In the genomic region with DNA sequence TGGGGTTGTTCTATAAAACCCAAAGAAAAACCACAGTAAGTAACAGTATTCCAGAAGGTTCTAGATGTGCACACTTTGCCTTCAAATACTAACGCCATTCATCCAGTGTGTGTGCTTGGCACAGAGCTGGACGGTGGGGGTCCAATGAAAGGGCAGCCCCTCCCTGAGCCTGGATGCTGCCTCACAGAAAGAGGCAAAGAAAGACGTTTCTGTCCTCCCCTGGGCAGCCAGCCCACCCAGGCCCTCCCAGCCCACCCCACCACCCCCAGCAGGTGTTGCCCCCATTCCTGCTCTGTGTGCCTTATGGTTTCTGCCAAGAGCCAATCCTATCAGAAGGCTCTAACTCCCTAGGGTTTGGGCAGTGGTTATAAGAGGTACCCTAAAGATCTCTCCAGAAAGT, we compare ENCODE assay signal across 10 mouse cellular contexts. TPM values are rescaled to one million over a fixed set of nuclear protein-coding genes. Genes with fewer than 3 reads are reported as not detected.
DNase-seq lines count a peak whose midpoint lies in the region; ATAC-seq and TF ChIP-seq lines count a peak whose summit lies in the region.
"Had no signal": no experiment of that assay in that cellular context is flagged by ENCODE, and none has a peak within 500 bp of the region (broad histone marks: within the 10 kb centered on the region; RNA-seq: fewer than 3 reads in every experiment).

No protein-coding gene starts in this region.

- H3K9ac ChIP-seq in hindbrain, embryonic 15.5 days = no peak overlapping the region
- no peak overlapping the region for H3K9ac ChIP-seq in hindbrain, embryonic 11.5 days (ENCODE audit: low read depth, low read length)
- no peak overlapping the region for H3K9ac ChIP-seq in hindbrain, postnatal 0 days (replicated peaks; ENCODE audit: low read length)
- H3K9ac ChIP-seq in stomach, postnatal 0 days (ENCODE audit: low read length) = peak overlapping the region; percentile 83
- H3K9ac ChIP-seq: liver, embryonic 14.5 days had no signal

- no peak for DNase-seq in hindbrain, embryonic 11.5 days (ENCODE audit: low spot score)
- DNase-seq in right cerebral cortex, postnatal 10 days (ENCODE audit: low spot score in 2 of 2) = peak; percentile 58 to 67
- DNase-seq in right cerebral cortex, adult 2 months (ENCODE audit: low spot score in 2 of 2) = no peak
- DNase-seq in hindbrain, postnatal 0 days (ENCODE audit: low spot score) = peak; percentile 63
- DNase-seq in stomach, postnatal 0 days (ENCODE audit: low spot score) = no peak
- no peak for DNase-seq in spleen, adult 12 weeks (ENCODE audit: low spot score)
- DNase-seq: adrenal gland, postnatal 36 days; embryo, embryonic 11 days had no signal

- no peaks in the 10 kb centered on the region for H3K9me3 ChIP-seq in hindbrain, embryonic 15.5 days
- H3K9me3 ChIP-seq in hindbrain, embryonic 11.5 days (ENCODE audit: control insufficient read depth, low read length) = no peaks in the 10 kb centered on the region
- H3K9me3 ChIP-seq in hindbrain, postnatal 0 days (ENCODE audit: low read length) = no peaks in the 10 kb centered on the region
- no peaks in the 10 kb centered on the region for H3K9me3 ChIP-seq in stomach, postnatal 0 days (ENCODE audit: control insufficient read depth, low read length)

- ATAC-seq in hindbrain, embryonic 15.5 days (ENCODE audit: low FRiP score, low read depth) = peak; percentile 44; the same call in 1 of the 2 replicates
- no peak for ATAC-seq in hindbrain, embryonic 11.5 days (ENCODE audit: low FRiP score)
- peak; percentile 60; the same call in 1 of the 2 replicates for ATAC-seq in hindbrain, postnatal 0 days
- ATAC-seq in stomach, postnatal 0 days (ENCODE audit: low FRiP score, low TSS enrichment) = no peak

- no peak for TF ChIP-seq CTCF in hindbrain, postnatal 0 days (IDR thresholded peaks at IDR 0.05; ENCODE audit: low read depth)
- TF ChIP-seq CTCF in stomach, postnatal 0 days (IDR thresholded peaks at IDR 0.05; ENCODE audit: low read depth) = no peak

- H3K27ac ChIP-seq in hindbrain, embryonic 15.5 days (replicated peaks) = peak overlapping the region; percentile 77
- H3K27ac ChIP-seq in hindbrain, embryonic 11.5 days (ENCODE audit: low read depth, low read length) = no peak overlapping the region
- peak overlapping the region; percentile 87 for H3K27ac ChIP-seq in hindbrain, postnatal 0 days
- peak overlapping the region; percentile 99 for H3K27ac ChIP-seq in stomach, postnatal 0 days (replicated peaks)
- H3K27ac ChIP-seq: liver, embryonic 14.5 days had no signal

- 29% methylated on average over 3 of the region's 3 CpGs for WGBS in hindbrain, embryonic 15.5 days
- 45% methylated on average over 3 of the region's 3 CpGs for WGBS in hindbrain, embryonic 11.5 days
- 11% methylated on average over 3 of the region's 3 CpGs for WGBS in hindbrain, postnatal 0 days
- 34% methylated on average over 3 of the region's 3 CpGs for WGBS in stomach, postnatal 0 days

- H3K4me2 ChIP-seq in hindbrain, embryonic 15.5 days = no peak overlapping the region
- H3K4me2 ChIP-seq in hindbrain, embryonic 11.5 days (replicated peaks; ENCODE audit: low read depth, low read length) = no peak overlapping the region
- H3K4me2 ChIP-seq in hindbrain, postnatal 0 days (ENCODE audit: low read depth, low read length) = no peak overlapping the region
- H3K4me2 ChIP-seq in stomach, postnatal 0 days (replicated peaks; ENCODE audit: low read depth) = peak overlapping the region; percentile 91; the same call in 1 of the 2 replicates

- no peaks in the 10 kb centered on the region for H3K36me3 ChIP-seq in hindbrain, embryonic 15.5 days
- no peaks in the 10 kb centered on the region for H3K36me3 ChIP-seq in hindbrain, embryonic 11.5 days (ENCODE audit: control insufficient read depth, insufficient read depth, low read length)
- H3K36me3 ChIP-seq in hindbrain, postnatal 0 days (ENCODE audit: insufficient read depth, low read length) = no peaks in the 10 kb centered on the region
- H3K36me3 ChIP-seq in stomach, postnatal 0 days (ENCODE audit: control insufficient read depth, insufficient read depth, low read length) = no peaks in the 10 kb centered on the region

- H3K4me1 ChIP-seq in hindbrain, embryonic 15.5 days (replicated peaks) = peaks cover 50% of the 10 kb centered on the region
- H3K4me1 ChIP-seq in hindbrain, embryonic 11.5 days (replicated peaks; ENCODE audit: control insufficient read depth, insufficient read depth, low read length) = peaks cover 12% of the 10 kb centered on the region; the same call in 1 of the 2 replicates
- peaks cover 36% of the 10 kb centered on the region for H3K4me1 ChIP-seq in hindbrain, postnatal 0 days (ENCODE audit: insufficient read depth, low read length)
- H3K4me1 ChIP-seq in stomach, postnatal 0 days (replicated peaks; ENCODE audit: control insufficient read depth, insufficient read depth) = peaks cover 29% of the 10 kb centered on the region

- no peaks in the 10 kb centered on the region for H3K27me3 ChIP-seq in hindbrain, embryonic 15.5 days
- peaks cover 19% of the 10 kb centered on the region for H3K27me3 ChIP-seq in hindbrain, embryonic 11.5 days (ENCODE audit: control insufficient read depth, insufficient read depth, low read length)
- H3K27me3 ChIP-seq in hindbrain, postnatal 0 days (ENCODE audit: insufficient read depth, low read length) = no peaks in the 10 kb centered on the region
- H3K27me3 ChIP-seq in stomach, postnatal 0 days (ENCODE audit: control insufficient read depth, insufficient read depth, low read length) = no peaks in the 10 kb centered on the region

- TF ChIP-seq EP300 in stomach, postnatal 0 days (optimal IDR thresholded peaks at IDR 0.05) = no peak

- no peak overlapping the region for H3K4me3 ChIP-seq in hindbrain, embryonic 15.5 days
- H3K4me3 ChIP-seq in hindbrain, embryonic 11.5 days (ENCODE audit: low read depth, low read length) = no peak overlapping the region
- no peak overlapping the region for H3K4me3 ChIP-seq in hindbrain, postnatal 0 days (ENCODE audit: low read length)
- H3K4me3 ChIP-seq in stomach, postnatal 0 days (ENCODE audit: low read depth, low read length) = no peak overlapping the region

RNA-seq across cellular contexts. Expression of a gene that starts 28.4 kb away (rescaled TPM):
- polyA plus RNA-seq in hindbrain, embryonic 15.5 days (2015; fragmentation: Nextera tagmentation; extraction: Ambion mirVana) = 14.0 and 15.4 TPM in 2 replicates
- 14.3 TPM in 2 replicates for polyA plus RNA-seq in hindbrain, embryonic 11.5 days (2014; fragmentation: Nextera tagmentation; extraction: Ambion mirVana)
- total RNA-seq in hindbrain, postnatal 0 days (2014; rRNA removed) = 12.5 and 14.3 TPM in 2 replicates
- 19.1 and 20.2 TPM in 2 replicates for polyA plus RNA-seq in hindbrain, postnatal 0 days (2015; fragmentation: Nextera tagmentation; extraction: Ambion mirVana)
- polyA plus RNA-seq in stomach, postnatal 0 days (2015; fragmentation: Nextera tagmentation; extraction: Ambion mirVana) = 9.1 and 10.3 TPM in 2 replicates

RNA-seq across cellular contexts. Expression of a gene that starts 49.0 kb away (rescaled TPM):
- 19.0 and 19.4 TPM in 2 replicates for polyA plus RNA-seq in hindbrain, embryonic 15.5 days (2015; fragmentation: Nextera tagmentation; extraction: Ambion mirVana)
- 38.7 and 40.3 TPM in 2 replicates for polyA plus RNA-seq in hindbrain, embryonic 11.5 days (2014; fragmentation: Nextera tagmentation; extraction: Ambion mirVana)
- 64.5 and 64.7 TPM in 2 replicates for total RNA-seq in hindbrain, postnatal 0 days (2014; rRNA removed)
- 15.0 and 16.7 TPM in 2 replicates for polyA plus RNA-seq in hindbrain, postnatal 0 days (2015; fragmentation: Nextera tagmentation; extraction: Ambion mirVana)
- polyA plus RNA-seq in stomach, postnatal 0 days (2015; fragmentation: Nextera tagmentation; extraction: Ambion mirVana) = 29.1 and 33.0 TPM in 2 replicates

Comparison
In these comparisons a context has a peak if more than half of its experiments do, and no peak if none do; other contexts are left out.
1. ATAC-seq: peak in hindbrain, embryonic 15.5 days (single experiment) and hindbrain, postnatal 0 days (single experiment); none in hindbrain, embryonic 11.5 days (single experiment) and stomach, postnatal 0 days (single experiment).
2. DNase-seq: peak in right cerebral cortex, postnatal 10 days (2 of 2) and hindbrain, postnatal 0 days (single experiment); none in hindbrain, embryonic 11.5 days (single experiment), right cerebral cortex, adult 2 months (0 of 2), stomach, postnatal 0 days (single experiment) and spleen, adult 12 weeks (single experiment).